Mouse (Mus musculus): ENCODE data around the gene Lrrc37a. TPM values are rescaled to one million over a fixed set of nuclear protein-coding genes. Genes with fewer than 3 reads are reported as not detected.

Lrrc37a gene
- polyA plus RNA-seq, 1 experiment, result not detected

Other genes with a start within 250 kb of the Lrrc37a start
- 6.6 and 8.9 TPM in 2 replicates for gene Map3k14, start 237.1 kb downstream of the Lrrc37a start, polyA plus RNA-seq (2012; rRNA removed)
- 22.3 and 23.4 TPM in 2 replicates for gene Arhgap27, start 140.9 kb downstream of the Lrrc37a start, polyA plus RNA-seq (2012; rRNA removed)
- 15.7 and 16.6 TPM in 2 replicates for gene Plekhm1, start 91.9 kb downstream of the Lrrc37a start, polyA plus RNA-seq (2012; rRNA removed)
- gene Gm884, start 116.5 kb upstream of the Lrrc37a start, polyA plus RNA-seq (2012; rRNA removed), result not detected in 2 replicates
- gene Lyzl6, start 134.3 kb upstream of the Lrrc37a start, polyA plus RNA-seq (2012; rRNA removed), result not detected in 2 replicates
- gene Rprml, start 145.0 kb upstream of the Lrrc37a start, polyA plus RNA-seq (2012; rRNA removed), result 0.15 TPM in 1 of 2 replicates, not detected in the other
- 62.0 and 76.2 TPM in 2 replicates for gene Gosr2, start 193.3 kb upstream of the Lrrc37a start, polyA plus RNA-seq (2012; rRNA removed)
- 0.07 and 0.08 TPM in 2 replicates for gene Wnt9b, start 245.2 kb upstream of the Lrrc37a start, polyA plus RNA-seq (2012; rRNA removed)

Measured in urinary bladder, adult 2 months (tissue).